Mouse (Mus musculus): ENCODE results near the gene Olfr1251.
"Not testable (repeated sequence)": the region's sequence is repeated elsewhere in the genome, so short reads cannot be mapped to it uniquely, and the experiment has no call there.

Olfr1251 gene

GRCm38 (mm10) chr2:89671836-89672235, at the start of gene Olfr1251:
Olfr1251 (minus strand) TSS chr2:89671936.
- no peak for DNase-seq (ENCODE audit: low read depth, low spot score)

- no peak for DNase-seq (ENCODE audit: low read depth, low spot score)
These were observed 20.2 kb upstream of the Olfr1251 start for GRCm38 (mm10) chr2:89691980-89692379.

- DNase-seq (ENCODE audit: low read depth, low spot score), result no peak
These were observed 10.4 kb downstream of the Olfr1251 start, which contains the start of gene Olfr1250 for GRCm38 (mm10) chr2:89661367-89661766. Olfr1250 (minus strand) TSS chr2:89661467.

- DNase-seq (ENCODE audit: low read depth, low spot score), result no peak
These were observed 36.9 kb downstream of the Olfr1251 start, which contains the start of gene Olfr1249 for GRCm38 (mm10) chr2:89634883-89635282. Olfr1249 (minus strand) TSS chr2:89634983.

GRCm38 (mm10) chr2:89618145-89618544, 53.6 kb downstream of the Olfr1251 start, which contains the start of gene Olfr1248:
Olfr1248 (minus strand) TSS chr2:89618245.
- DNase-seq (ENCODE audit: low read depth, low spot score), result not testable (repeated sequence)

All from telencephalon, adult 2 months (tissue).